Mouse (Mus musculus): Measurements from ENCODE around the gene Npnt.

The Npnt gene

GRCm38 (mm10) chr3:132887074-132887848, 62.8 kb downstream of the Npnt start:
- DNase-seq = no peak

- DNase-seq = no peak
Measured at GRCm38 (mm10) chr3:132886419-132887050, 63.6 kb downstream of the Npnt start.

GRCm38 (mm10) chr3:132884459-132884858, 65.6 kb downstream of the Npnt start:
- peak in 1 of 2 experiments; percentile 55 for DNase-seq

GRCm38 (mm10) chr3:132883256-132883655, 66.8 kb downstream of the Npnt start:
- DNase-seq = peak in 1 of 2 experiments; percentile 59

- no peak for DNase-seq
Measured at GRCm38 (mm10) chr3:132880826-132881225, 69.3 kb downstream of the Npnt start.

GRCm38 (mm10) chr3:132880361-132880760, 69.7 kb downstream of the Npnt start:
- DNase-seq = no peak

- no peak for DNase-seq
Measured at GRCm38 (mm10) chr3:132876933-132877676, 73.0 kb downstream of the Npnt start.

GRCm38 (mm10) chr3:132876011-132876708, 73.9 kb downstream of the Npnt start:
- peak; percentile 59 to 79 for DNase-seq

GRCm38 (mm10) chr3:132873251-132873650, 76.8 kb downstream of the Npnt start:
- DNase-seq = no peak

- DNase-seq = peak; percentile 65 to 76
Measured at GRCm38 (mm10) chr3:132871318-132871904, 78.7 kb downstream of the Npnt start.

GRCm38 (mm10) chr3:132870079-132870478, 80.0 kb downstream of the Npnt start:
- DNase-seq = no peak

GRCm38 (mm10) chr3:132868838-132869237, 81.3 kb downstream of the Npnt start:
- peak; percentile 72 to 78 for DNase-seq

GRCm38 (mm10) chr3:132866984-132867383, 83.1 kb downstream of the Npnt start:
- DNase-seq = no peak

- DNase-seq = peak in 1 of 2 experiments; percentile 66
Measured at GRCm38 (mm10) chr3:132865596-132865995, 84.5 kb downstream of the Npnt start.

- no peak for DNase-seq
Measured at GRCm38 (mm10) chr3:132864986-132865385, 85.1 kb downstream of the Npnt start.

- peak in 1 of 2 experiments; percentile 47 for DNase-seq
Measured at GRCm38 (mm10) chr3:132864329-132864919, 85.7 kb downstream of the Npnt start.

- DNase-seq = no peak
Measured at GRCm38 (mm10) chr3:132863843-132864242, 86.2 kb downstream of the Npnt start.

- no peak for DNase-seq
Measured at GRCm38 (mm10) chr3:132860796-132861195, 89.3 kb downstream of the Npnt start.

GRCm38 (mm10) chr3:132859573-132859972, 90.5 kb downstream of the Npnt start:
- no peak for DNase-seq

- DNase-seq = no peak
Measured at GRCm38 (mm10) chr3:132858849-132859248, 91.2 kb downstream of the Npnt start.

GRCm38 (mm10) chr3:132856651-132857050, 93.4 kb downstream of the Npnt start:
- no peak for DNase-seq
